Mouse (Mus musculus): ENCODE data around the gene Ccl6. TPM values are rescaled to one million over a fixed set of nuclear protein-coding genes. Genes with fewer than 3 reads are reported as not detected.

Gene Ccl6
- polyA plus RNA-seq, 1 experiment from 2014 or later = 3.5 TPM

- no peak for ATAC-seq (ENCODE audit: low read depth)
- Histone ChIP-seq H3K9me3 (no peaks in the 10 kb centered on the region), H3K27ac (replicated peaks) (no peak overlapping the region), H3K4me3 (no peak overlapping the region), H3K4me2 (no peak overlapping the region), H3K36me3 (no peaks in the 10 kb centered on the region), H3K27me3 (no peaks in the 10 kb centered on the region), H3K4me1 (replicated peaks) (no peaks in the 10 kb centered on the region), H3K9ac (no peak overlapping the region)
- WGBS = 91% methylated on average over 5 of the region's 5 CpGs
Measured at GRCm38 (mm10) chr11:83593453-83593852, 566 bp upstream of the Ccl6 start.

- ATAC-seq (ENCODE audit: low read depth) = no peak
- Histone ChIP-seq H3K4me1 (replicated peaks) (no peaks in the 10 kb centered on the region), H3K9ac (no peak overlapping the region), H3K4me3 (no peak overlapping the region), H3K27me3 (no peaks in the 10 kb centered on the region), H3K4me2 (no peak overlapping the region), H3K27ac (replicated peaks) (no peak overlapping the region), H3K36me3 (no peaks in the 10 kb centered on the region), H3K9me3 (no peaks in the 10 kb centered on the region)
- WGBS = 84% methylated on average over 2 of the region's 2 CpGs
Measured at GRCm38 (mm10) chr11:83584232-83584631, 8.7 kb downstream of the Ccl6 start.

- H3K4me1 ChIP-seq (replicated peaks) = no peaks in the 10 kb centered on the region
- H3K27ac ChIP-seq (replicated peaks) = no peak overlapping the region
- no peak overlapping the region for H3K4me3 ChIP-seq
- no peak overlapping the region for H3K9ac ChIP-seq
- ATAC-seq (ENCODE audit: low read depth) = no peak
- H3K27me3 ChIP-seq = no peaks in the 10 kb centered on the region
- no peaks in the 10 kb centered on the region for H3K36me3 ChIP-seq
- no peak overlapping the region for H3K4me2 ChIP-seq
- no peaks in the 10 kb centered on the region for H3K9me3 ChIP-seq
Measured at GRCm38 (mm10) chr11:83583450-83583754, 9.5 kb downstream of the Ccl6 start.

GRCm38 (mm10) chr11:83582626-83583449, 10.0 kb downstream of the Ccl6 start:
- ATAC-seq (ENCODE audit: low read depth) = no peak
- H3K27ac ChIP-seq (replicated peaks) = no peak overlapping the region
- WGBS = 75% methylated on average over 4 of the region's 4 CpGs
- no peak overlapping the region for H3K4me2 ChIP-seq
- H3K4me1 ChIP-seq (replicated peaks) = no peaks in the 10 kb centered on the region
- no peaks in the 10 kb centered on the region for H3K36me3 ChIP-seq
- no peaks in the 10 kb centered on the region for H3K27me3 ChIP-seq
- H3K9ac ChIP-seq = no peak overlapping the region
- H3K9me3 ChIP-seq = no peaks in the 10 kb centered on the region
- no peak overlapping the region for H3K4me3 ChIP-seq

- Histone ChIP-seq H3K4me3 (no peak overlapping the region), H3K27me3 (no peaks in the 10 kb centered on the region), H3K36me3 (no peaks in the 10 kb centered on the region), H3K9me3 (no peaks in the 10 kb centered on the region), H3K4me1 (replicated peaks) (no peaks in the 10 kb centered on the region), H3K9ac (no peak overlapping the region), H3K4me2 (no peak overlapping the region), H3K27ac (replicated peaks) (no peak overlapping the region)
- no peak for ATAC-seq (ENCODE audit: low read depth)
- 86% methylated on average over 4 of the region's 4 CpGs for WGBS
Measured at GRCm38 (mm10) chr11:83581626-83582610, 11.0 kb downstream of the Ccl6 start.

- no peak overlapping the region for H3K4me3 ChIP-seq
- H3K4me2 ChIP-seq = no peak overlapping the region
- no peaks in the 10 kb centered on the region for H3K4me1 ChIP-seq (replicated peaks)
- H3K9ac ChIP-seq = no peak overlapping the region
- H3K36me3 ChIP-seq = no peaks in the 10 kb centered on the region
- no peak for ATAC-seq (ENCODE audit: low read depth)
- no peaks in the 10 kb centered on the region for H3K9me3 ChIP-seq
- 78% methylated on average over 1 of the region's 1 CpGs for WGBS
- H3K27ac ChIP-seq (replicated peaks) = no peak overlapping the region
- no peaks in the 10 kb centered on the region for H3K27me3 ChIP-seq
Measured at GRCm38 (mm10) chr11:83580699-83581232, 12.1 kb downstream of the Ccl6 start.

- H3K4me1 ChIP-seq (replicated peaks) = no peaks in the 10 kb centered on the region
- ATAC-seq (ENCODE audit: low read depth) = no peak
- H3K9ac ChIP-seq = no peak overlapping the region
Measured at GRCm38 (mm10) chr11:83578999-83579398, 13.9 kb downstream of the Ccl6 start.

GRCm38 (mm10) chr11:83578186-83578760, 14.6 kb downstream of the Ccl6 start, which contains the start of gene Ccl9:
TSS of gene Ccl9 (minus strand) at chr11:83578636.
- Histone ChIP-seq H3K4me1 (replicated peaks) (no peaks in the 10 kb centered on the region), H3K27ac (replicated peaks) (no peak within 1 kb of the TSS), H3K9ac (no peak within 1 kb of the TSS), H3K36me3 (no peaks in the 10 kb centered on the region), H3K4me2 (no peak within 1 kb of the TSS), H3K4me3 (no peak within 1 kb of the TSS), H3K27me3 (no peaks in the 10 kb centered on the region), H3K9me3 (no peaks in the 10 kb centered on the region)
- ATAC-seq (ENCODE audit: low read depth) = no peak
- 72% methylated on average over 2 of the region's 2 CpGs for WGBS

More at GRCm38 (mm10) chr11:83578999-83579398, 13.9 kb downstream of the Ccl6 start:
- no peak overlapping the region for H3K4me2 ChIP-seq
- H3K27me3 ChIP-seq = no peaks in the 10 kb centered on the region
- WGBS = 85% methylated on average over 3 of the region's 3 CpGs
- H3K4me3 ChIP-seq = no peak overlapping the region
- H3K9me3 ChIP-seq = no peaks in the 10 kb centered on the region
- H3K27ac ChIP-seq (replicated peaks) = no peak overlapping the region
- no peaks in the 10 kb centered on the region for H3K36me3 ChIP-seq

- H3K27ac ChIP-seq (replicated peaks) = no peak overlapping the region
- WGBS = 83% methylated on average over 4 of the region's 4 CpGs
- ATAC-seq (ENCODE audit: low read depth) = no peak
Measured at GRCm38 (mm10) chr11:83576927-83577555, 15.8 kb downstream of the Ccl6 start.

GRCm38 (mm10) chr11:83572834-83573233, 20.1 kb downstream of the Ccl6 start:
- Histone ChIP-seq H3K36me3 (no peaks in the 10 kb centered on the region), H3K4me3 (no peak overlapping the region), H3K27me3 (no peaks in the 10 kb centered on the region), H3K9ac (no peak overlapping the region), H3K4me2 (no peak overlapping the region), H3K4me1 (replicated peaks) (no peaks in the 10 kb centered on the region), H3K27ac (replicated peaks) (no peak overlapping the region), H3K9me3 (no peaks in the 10 kb centered on the region)
- 70% methylated on average over 9 of the region's 9 CpGs for WGBS
- ATAC-seq (ENCODE audit: low read depth) = no peak

More at GRCm38 (mm10) chr11:83576927-83577555, 15.8 kb downstream of the Ccl6 start:
- Histone ChIP-seq H3K4me3 (no peak overlapping the region), H3K4me2 (no peak overlapping the region), H3K4me1 (replicated peaks) (no peaks in the 10 kb centered on the region), H3K9me3 (no peaks in the 10 kb centered on the region), H3K27me3 (no peaks in the 10 kb centered on the region), H3K9ac (no peak overlapping the region), H3K36me3 (no peaks in the 10 kb centered on the region)

GRCm38 (mm10) chr11:83572223-83572622, 20.7 kb downstream of the Ccl6 start:
- Histone ChIP-seq H3K4me3 (no peak overlapping the region), H3K9ac (no peak overlapping the region), H3K4me2 (no peak overlapping the region), H3K27ac (replicated peaks) (no peak overlapping the region), H3K27me3 (no peaks in the 10 kb centered on the region), H3K9me3 (no peaks in the 10 kb centered on the region), H3K4me1 (replicated peaks) (no peaks in the 10 kb centered on the region), H3K36me3 (no peaks in the 10 kb centered on the region)
- WGBS = 92% methylated on average over 8 of the region's 8 CpGs
- no peak for ATAC-seq (ENCODE audit: low read depth)

Data from neural tube, embryonic 13.5 days (tissue).